Mouse (Mus musculus): Measurements from ENCODE around the gene Inpp4b. TPM values are rescaled to one million over a fixed set of nuclear protein-coding genes. Genes with fewer than 3 reads are reported as not detected.
"Not testable (repeated sequence)": the region's sequence is repeated elsewhere in the genome, so short reads cannot be mapped to it uniquely, and the experiment has no call there.

The Inpp4b gene
- total RNA-seq, 1 experiment from 2014 or later: 6.2 TPM

GRCm38 (mm10) chr8:81779440-81779839, 437.1 kb downstream of the Inpp4b start:
- DNase-seq: no peak

GRCm38 (mm10) chr8:81780166-81780565, 437.8 kb downstream of the Inpp4b start:
- no peak for DNase-seq

- no peak for DNase-seq
Observed at GRCm38 (mm10) chr8:81780921-81781675, 438.7 kb downstream of the Inpp4b start.

- DNase-seq: no peak
Observed at GRCm38 (mm10) chr8:81782781-81783180, 440.4 kb downstream of the Inpp4b start.

- no peak for DNase-seq
Observed at GRCm38 (mm10) chr8:81784775-81785174, 442.4 kb downstream of the Inpp4b start.

- DNase-seq: no peak
Observed at GRCm38 (mm10) chr8:81788498-81788897, 446.1 kb downstream of the Inpp4b start.

- no peak for DNase-seq
Observed at GRCm38 (mm10) chr8:81792649-81793048, 450.3 kb downstream of the Inpp4b start.

GRCm38 (mm10) chr8:81798501-81798900, 456.1 kb downstream of the Inpp4b start:
- DNase-seq: no peak

GRCm38 (mm10) chr8:81800792-81801191, 458.4 kb downstream of the Inpp4b start:
- no peak for DNase-seq

- peak; percentile 81 for DNase-seq
Observed at GRCm38 (mm10) chr8:81806797-81807196, 464.4 kb downstream of the Inpp4b start.

- DNase-seq: no peak
Observed at GRCm38 (mm10) chr8:81807578-81807977, 465.2 kb downstream of the Inpp4b start.

- no peak for DNase-seq
Observed at GRCm38 (mm10) chr8:81808406-81808805, 466.1 kb downstream of the Inpp4b start.

- not testable (repeated sequence) for DNase-seq
Observed at GRCm38 (mm10) chr8:81809414-81809813, 467.1 kb downstream of the Inpp4b start.

- peak; percentile 17 for DNase-seq
Observed at GRCm38 (mm10) chr8:81812051-81812751, 469.8 kb downstream of the Inpp4b start.

GRCm38 (mm10) chr8:81814742-81815141, 472.4 kb downstream of the Inpp4b start:
- DNase-seq: no peak

GRCm38 (mm10) chr8:81815551-81815950, 473.2 kb downstream of the Inpp4b start:
- no peak for DNase-seq

GRCm38 (mm10) chr8:81823121-81823520, 480.8 kb downstream of the Inpp4b start:
- DNase-seq: no peak

- no peak for DNase-seq
Observed at GRCm38 (mm10) chr8:81824975-81825374, 482.6 kb downstream of the Inpp4b start.

GRCm38 (mm10) chr8:81826406-81826805, 484.1 kb downstream of the Inpp4b start:
- DNase-seq: no peak

GRCm38 (mm10) chr8:81827306-81827913, 485.1 kb downstream of the Inpp4b start:
- DNase-seq: no peak

GRCm38 (mm10) chr8:81831430-81831829, 489.1 kb downstream of the Inpp4b start:
- DNase-seq: no peak

GRCm38 (mm10) chr8:81833852-81834251, 491.5 kb downstream of the Inpp4b start:
- DNase-seq: no peak

GRCm38 (mm10) chr8:81840512-81840911, 498.2 kb downstream of the Inpp4b start:
- no peak for DNase-seq

Data from adrenal gland, postnatal 14 days (tissue).